Mouse (Mus musculus): Measurements from ENCODE around the gene Cbr3.

The Cbr3 gene

DNA sequence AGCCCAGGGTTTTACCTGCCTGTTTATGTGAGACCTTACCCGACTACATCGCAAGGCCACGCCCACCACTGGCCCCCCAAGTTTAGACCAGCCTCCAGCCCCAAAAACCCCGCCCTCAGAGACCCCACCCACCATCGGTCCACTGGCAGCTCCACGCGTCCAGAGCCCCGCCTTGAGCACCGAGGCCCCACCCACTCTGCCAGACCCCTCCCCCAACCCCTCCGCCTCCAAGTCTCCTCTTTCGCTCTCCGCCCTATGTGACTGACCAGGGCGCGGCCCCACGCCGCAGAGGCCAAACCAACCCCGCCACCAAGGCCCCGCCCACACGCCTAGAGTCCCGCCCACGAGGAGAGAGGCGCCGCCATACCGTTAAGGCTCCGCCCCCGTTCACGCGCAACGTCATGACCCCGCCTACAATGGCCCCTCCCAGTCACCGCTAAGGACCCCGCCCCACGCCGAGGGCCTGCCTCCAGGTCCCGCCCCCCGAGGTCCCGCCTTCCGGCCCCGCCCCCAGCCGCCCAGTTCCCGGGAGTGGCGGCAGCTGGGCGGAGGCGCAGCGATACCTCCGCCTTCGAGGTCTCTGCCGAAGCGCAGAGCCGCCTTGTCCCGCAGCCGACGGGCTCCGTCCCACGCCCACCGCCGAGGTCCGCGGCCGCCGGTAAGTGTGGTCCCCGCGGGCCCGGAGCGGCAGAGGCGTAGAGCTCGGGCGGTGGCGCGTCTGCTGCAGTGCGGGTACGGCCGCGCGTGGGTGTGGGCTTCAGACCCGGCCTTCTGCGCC lies 28.6 kb downstream of the Cbr3 start, which contains the start of gene Dop1b:
Gene Dop1b (plus strand): TSS at position 494 of the 778 bp plus-strand sequence.
- DNase-seq, result peak; percentile 100

GRCm38 (mm10) chr16:93712189-93712885 lies 29.3 kb downstream of the Cbr3 start:
- no peak for DNase-seq

DNA sequence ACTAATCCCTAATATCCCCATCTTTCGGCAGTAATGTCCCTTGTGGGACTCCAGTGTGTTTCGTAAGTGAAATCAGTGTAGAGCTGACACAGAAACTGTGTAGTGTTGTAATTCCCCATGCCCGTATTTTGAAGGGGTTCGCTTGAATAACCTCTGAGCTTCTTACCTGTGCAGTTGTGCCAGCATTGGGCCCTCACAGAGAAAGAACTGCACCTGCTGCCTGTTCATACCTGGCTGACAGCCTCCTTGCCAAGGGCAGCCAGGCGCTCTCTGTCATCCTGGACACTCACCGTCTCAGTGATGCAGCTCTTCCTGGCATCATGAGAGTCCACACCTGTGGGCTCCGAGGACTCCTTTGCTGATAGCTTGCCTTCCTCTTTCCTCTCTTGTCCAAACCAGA lies 30.0 kb downstream of the Cbr3 start:
- peak; percentile 39 to 49 for DNase-seq

- no peak for DNase-seq
Measured at GRCm38 (mm10) chr16:93714426-93714825, 31.4 kb downstream of the Cbr3 start.

DNA sequence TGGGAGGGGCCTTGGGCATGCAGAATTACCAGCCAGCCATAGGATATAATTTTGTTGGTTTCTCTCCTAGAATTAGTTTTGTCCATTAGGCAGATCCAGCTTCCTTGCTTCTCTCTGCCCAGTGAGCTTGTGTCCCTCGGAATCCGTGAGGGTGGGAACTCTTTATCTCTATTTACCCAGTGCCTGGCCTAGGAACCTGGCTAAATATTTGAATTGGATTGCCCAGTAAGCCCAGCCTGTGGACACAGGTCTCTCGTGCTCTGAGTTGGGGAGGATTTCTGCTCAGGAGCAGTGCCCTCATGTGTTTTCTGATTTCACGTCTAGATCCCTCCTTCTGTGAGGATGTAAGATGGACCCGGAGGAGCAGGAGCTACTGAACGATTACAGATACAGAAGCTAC lies 32.8 kb downstream of the Cbr3 start:
- no peak for DNase-seq

GRCm38 (mm10) chr16:93717299-93717703 lies 34.3 kb downstream of the Cbr3 start:
- peak; percentile 98 for DNase-seq

- DNase-seq, result peak in 1 of 2 experiments; percentile 16
Measured at GRCm38 (mm10) chr16:93721771-93722170, 38.8 kb downstream of the Cbr3 start.

GRCm38 (mm10) chr16:93722476-93722875 lies 39.5 kb downstream of the Cbr3 start:
- DNase-seq, result peak; percentile 32 to 42

DNA sequence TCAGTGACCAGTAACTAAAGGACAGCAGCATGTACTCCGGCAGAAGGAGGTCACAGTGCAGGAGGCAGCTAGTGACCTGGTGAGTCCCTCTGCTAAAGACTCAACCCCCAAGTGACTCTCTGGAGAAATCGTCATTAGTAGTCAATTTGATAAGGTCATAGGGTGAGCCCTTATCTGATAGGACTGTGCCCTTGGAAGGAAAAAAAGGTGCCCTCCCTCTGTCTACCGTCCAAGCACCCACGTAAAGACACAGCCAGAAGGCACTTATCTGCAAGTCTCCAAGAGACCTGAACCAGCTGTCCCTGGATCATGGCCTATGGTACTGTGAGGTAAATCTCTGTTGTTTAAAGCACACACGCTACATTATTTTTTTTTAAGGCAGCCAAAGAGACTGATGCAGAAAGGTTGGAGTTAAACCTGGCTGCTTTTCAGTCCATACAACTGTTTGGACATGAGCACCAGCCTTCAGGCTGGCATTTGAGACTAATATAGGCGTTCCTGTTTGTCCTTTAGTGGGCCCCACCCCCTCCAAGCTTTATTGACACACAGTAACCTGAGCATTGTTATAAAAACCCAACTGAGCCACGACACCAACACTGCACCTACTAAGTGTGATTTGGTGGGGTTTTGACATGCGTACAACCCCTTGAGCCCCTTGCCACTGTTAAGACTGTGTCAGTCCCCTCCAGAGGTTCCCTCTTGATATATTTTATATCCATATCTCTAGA lies 42.6 kb downstream of the Cbr3 start:
- no peak for DNase-seq

- DNase-seq, result no peak
Measured at GRCm38 (mm10) chr16:93726186-93726585, 43.2 kb downstream of the Cbr3 start.

DNA sequence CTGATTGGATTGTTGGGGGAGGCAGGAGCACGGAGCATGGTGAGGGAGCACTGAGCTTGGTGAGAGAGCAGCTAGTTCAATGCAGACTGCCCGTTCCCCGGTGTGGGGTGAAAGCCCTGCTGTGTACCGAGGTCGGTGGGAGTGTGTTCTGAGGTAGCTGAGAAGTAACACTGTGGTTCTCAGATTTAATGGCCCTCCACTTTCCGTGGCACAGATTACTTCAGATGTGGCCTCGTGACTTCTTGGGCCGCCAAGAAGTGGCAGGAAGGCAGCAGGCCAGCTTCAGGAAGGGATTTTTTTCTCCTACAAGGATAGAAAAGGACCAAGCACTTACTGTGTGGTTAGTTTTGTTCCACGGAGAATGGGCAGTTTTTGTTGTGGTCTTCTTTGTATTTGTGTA lies 45.7 kb downstream of the Cbr3 start:
- DNase-seq, result no peak

DNA sequence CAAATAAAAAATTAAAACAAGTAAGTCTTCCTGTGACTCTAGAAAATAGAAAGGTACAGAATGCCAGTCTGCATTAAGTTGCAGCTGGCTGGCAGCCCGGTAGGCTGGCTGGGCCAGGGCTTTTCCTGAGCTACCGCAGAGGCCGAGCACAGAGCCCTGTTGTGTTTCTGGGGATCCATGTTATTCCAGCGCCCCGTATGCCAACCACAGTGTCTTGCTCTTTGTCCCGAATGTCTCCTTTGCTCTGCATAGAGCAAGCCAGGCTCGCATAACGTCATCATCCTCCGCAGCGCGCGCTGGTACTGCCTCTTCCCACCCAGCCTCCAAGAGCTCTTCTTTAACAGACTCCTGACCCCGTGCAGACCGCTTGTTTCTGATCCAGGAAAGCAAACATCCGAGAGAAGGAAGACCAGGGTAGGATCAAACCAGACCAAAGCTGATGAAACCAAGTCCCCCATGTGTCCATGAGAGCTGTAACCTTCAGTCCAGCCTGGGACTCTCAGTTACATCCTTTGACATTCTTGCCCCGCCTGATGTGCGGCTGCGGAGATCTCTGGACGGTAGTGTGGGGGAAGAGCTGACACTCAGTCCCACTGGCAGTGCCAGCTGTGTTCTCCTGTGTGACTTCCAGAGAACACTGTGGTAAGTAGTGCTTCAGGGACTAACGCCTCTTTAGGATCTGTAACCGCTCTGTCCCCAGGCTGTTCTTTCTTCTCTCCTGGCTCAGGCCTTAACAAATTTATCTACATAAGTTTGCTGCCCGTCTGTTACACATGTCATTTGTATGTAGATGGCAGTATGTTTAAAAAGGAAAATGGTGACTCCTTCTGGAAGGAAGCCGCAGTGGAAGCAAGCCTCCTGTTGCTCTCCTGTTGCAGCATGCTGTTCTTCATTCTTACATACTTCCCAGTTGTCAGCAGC lies 47.0 kb downstream of the Cbr3 start:
- DNase-seq, result peak; percentile 65 to 75

DNA sequence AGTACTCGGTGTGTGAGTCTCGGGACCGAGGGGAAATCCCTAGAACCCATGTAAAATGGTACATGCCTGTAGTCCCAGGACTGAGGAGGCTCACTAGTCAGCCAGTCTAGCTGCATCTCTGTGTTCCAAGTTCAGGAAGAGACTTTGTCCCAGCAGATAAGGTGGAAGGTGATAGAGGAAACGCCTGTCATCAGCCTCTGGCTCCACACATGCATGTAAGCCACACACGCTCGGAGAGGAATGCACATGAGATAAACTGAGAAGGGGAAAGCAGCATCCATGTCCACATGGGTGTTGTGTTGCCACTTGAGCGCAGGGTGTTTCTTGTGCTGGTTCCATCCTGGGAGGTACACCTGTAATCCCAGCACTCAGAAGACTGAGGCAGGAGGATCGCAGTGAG lies 48.3 kb downstream of the Cbr3 start:
- no peak for DNase-seq

DNA sequence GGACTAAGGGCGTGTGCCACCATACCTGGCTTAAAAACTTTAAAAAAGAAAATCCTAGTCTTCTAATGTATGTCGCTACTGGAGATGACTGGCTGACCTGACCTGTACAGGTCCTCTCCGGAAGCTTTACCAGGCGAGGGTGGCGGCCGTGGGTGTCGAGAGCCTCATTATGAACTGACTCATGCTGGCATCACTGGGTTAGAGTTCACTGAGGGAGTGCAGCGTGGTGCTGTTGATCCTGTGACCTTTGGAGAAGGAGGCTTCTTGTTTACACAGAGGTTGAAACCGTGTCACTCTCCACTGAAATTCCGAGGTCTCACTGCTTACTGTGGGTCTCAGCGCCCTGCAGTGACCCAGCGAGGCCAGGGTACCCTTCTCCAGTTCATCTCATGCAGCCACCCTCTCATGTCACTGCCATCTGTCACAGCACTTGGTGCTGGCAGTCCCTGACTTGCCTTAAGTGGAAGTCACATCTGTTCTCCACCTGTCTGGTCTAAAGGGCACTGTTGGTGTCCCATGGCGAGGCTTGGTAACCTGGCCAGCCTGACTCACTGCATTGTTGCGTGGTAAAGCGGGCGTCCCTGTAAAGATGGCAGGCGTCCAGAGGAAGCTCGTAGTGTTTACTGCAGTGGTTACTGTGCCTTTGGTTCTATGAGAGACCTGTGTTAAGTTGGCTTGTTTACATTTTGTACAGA lies 50.0 kb downstream of the Cbr3 start:
- DNase-seq, result peak; percentile 49 to 54

DNA sequence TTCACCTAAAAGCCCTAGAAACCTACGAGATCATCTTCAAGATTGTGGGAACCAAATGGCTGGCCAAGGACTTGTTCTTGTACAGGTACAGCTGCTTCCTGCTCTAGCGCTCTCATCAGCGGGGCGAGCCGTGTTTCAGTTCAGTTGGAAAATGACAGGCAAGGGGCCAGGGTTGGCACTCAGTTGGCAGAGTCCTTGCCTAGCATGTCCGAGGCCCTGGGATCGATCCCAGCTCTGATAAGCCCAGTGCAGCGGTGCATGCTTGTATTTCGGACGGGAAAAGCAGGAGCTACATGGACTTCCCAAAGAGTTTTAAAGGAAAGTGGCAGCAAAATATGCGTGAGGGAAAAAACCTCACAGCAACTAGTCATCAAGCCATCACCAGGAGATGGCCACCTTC lies 56.2 kb downstream of the Cbr3 start:
- peak; percentile 52 to 68 for DNase-seq
